Mouse (Mus musculus): ENCODE results near the gene Bpifc.

Bpifc gene

DNA sequence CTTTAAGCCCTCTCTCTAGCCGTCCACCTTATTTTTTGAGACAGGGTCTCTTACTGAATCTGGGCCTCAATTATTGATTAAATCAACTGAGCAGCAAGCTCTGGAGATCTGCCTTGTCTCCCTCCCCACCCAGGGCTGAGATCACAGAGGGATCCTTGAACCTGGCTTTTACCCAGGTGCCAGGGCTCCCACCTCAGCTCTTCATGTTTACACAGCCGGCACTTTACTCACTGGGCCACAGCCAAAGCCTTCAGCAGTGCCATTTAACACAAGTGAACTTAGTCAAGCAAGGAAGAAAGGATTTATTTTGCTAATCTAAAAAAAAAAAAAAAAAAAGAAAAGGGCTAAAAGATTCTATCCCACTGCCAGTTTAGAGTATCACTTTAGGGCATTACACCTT, 57.3 kb downstream of the Bpifc start:
- no peak for DNase-seq (ENCODE audit: low read depth in 2 of 2, low spot score in 2 of 2)

DNA sequence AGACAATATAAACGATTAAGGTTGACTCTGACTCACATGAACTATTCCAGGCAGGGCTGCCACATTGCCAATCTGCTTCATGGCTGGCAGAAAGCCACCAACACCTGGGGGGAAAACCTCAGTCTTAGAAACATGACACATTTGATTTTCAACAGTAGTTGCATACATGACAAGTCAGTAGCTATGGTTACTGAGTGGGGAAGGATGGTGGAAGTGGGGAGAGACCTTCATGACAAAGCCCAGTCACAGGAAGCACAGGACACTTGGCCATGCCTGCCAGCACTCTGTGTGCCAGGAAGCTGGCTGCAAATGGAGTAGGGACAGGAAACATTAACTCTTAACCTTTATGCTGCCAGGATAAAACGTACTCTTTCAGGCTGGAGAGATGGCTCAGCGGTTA, 58.3 kb downstream of the Bpifc start:
- no peak for DNase-seq (ENCODE audit: low read depth in 2 of 2, low spot score in 2 of 2)

DNA sequence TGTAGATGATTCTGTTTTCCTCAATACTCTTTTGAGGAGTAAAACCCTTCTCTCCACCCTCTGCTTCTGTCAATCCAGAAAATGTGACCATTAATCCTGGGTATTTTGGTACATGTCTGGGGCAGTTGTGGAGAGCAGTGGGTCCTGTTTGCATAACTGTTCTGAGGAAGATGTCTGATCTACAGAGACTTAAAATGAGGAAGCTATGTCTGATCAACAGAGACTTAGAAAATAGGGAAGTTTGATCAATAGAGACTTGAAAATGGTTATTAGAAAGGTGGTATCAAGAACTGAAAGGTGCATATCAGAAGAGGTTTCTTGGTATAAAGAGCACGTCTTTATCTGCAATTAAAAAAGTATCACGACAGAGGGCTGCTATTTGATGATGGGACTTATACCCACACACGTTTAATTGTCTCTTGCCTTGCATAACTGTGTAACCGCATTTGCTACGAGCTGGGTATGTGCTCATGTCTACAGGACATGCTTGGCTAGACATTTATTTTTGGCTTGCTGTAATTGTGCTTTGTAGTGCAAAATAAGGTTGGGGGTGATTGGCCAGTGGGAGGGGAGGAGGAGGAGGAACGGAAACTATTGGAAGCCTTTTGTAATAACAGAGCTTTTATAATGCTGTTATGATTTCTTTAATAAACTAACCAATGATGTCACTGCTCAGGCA, 59.8 kb downstream of the Bpifc start:
- DNase-seq (ENCODE audit: low read depth in 2 of 2, low spot score in 2 of 2): no peak

DNA sequence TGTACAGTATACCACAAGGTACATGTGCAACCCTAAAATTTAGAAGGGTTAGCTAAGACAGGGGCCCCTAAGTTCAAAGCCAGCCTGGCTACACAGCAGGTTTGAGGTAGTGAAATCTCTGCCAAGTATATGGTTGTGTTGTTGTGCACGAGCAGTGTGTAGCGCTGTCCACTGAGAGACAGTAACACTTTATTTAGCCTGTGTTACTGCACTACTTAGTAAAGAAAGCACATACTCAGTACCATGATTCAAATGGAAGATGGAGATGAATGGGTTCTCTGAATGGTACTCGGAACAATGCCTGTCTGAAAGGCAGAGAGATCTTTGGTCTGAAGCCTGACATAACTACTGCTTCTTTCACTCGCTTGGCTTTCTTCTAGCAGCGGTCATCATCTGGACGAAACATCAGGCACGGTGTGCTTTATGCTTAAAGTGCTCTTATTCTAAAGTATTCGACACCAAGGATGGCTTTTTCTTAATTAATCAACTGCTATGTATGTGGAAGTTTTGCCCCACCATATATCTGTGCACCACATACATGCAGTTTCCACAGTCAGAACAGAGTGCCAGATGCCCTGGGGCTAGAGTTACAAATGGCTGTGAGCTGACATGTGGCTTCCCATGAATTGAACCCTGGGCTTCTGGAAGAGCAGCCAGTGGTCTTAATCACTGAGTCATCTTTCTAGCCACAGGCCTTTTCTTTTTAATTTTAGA, 63.1 kb downstream of the Bpifc start:
- DNase-seq (ENCODE audit: low read depth in 2 of 2, low spot score in 2 of 2): no peak

DNA sequence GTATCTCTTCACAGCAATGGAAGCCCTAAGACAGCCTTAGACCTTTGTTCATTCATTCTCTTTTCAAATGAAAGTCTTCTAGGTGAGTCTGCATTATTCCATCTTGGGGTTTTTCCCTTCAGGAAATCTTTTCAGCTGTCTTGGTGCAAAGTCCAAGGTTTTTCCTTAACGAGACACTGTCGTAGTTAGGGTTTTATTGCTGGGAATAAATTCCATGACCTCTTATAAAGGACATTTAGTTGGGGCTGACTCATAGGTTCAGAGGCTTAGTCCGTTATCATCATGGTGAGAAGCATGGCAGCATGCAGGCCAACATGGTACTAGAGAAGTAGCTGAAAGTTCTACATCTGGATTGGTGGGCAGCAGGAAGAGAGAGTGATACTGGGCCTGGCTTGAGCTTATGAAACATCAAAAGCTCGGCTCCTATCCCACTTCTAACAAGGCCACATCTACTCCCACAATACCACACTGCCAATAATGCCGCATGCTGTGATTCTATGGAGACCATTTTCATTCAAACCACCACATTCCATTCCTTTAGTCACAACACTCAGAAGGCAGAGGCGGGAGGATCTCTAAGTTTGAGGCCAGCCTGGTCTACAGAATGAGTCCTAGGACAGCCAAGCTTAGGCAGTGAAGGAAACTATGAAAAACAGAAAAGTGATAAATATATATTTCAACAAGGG, 75.3 kb downstream of the Bpifc start:
- DNase-seq (ENCODE audit: low read depth in 2 of 2, low spot score in 2 of 2): no peak

DNA sequence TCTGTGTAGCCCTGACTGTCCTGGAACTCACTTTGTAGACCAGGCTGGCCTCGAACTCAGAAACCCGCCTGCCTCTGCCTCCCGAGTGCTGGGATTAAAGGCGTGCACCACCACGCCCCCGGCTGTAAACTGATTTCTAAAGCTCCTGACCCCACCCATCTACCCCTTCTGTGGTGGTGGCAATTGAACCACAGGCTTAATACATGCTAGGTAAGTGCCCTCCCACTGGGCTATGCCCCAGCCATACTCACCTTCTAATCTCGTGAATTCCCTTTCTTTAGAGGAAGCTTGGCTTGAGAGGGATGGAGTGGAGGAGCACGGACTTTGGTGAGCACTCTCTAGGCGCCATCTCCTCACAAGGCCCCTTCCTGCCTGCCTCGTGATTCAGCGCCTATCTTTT, 81.7 kb downstream of the Bpifc start:
- DNase-seq (ENCODE audit: low read depth in 2 of 2, low spot score in 2 of 2): no peak

DNA sequence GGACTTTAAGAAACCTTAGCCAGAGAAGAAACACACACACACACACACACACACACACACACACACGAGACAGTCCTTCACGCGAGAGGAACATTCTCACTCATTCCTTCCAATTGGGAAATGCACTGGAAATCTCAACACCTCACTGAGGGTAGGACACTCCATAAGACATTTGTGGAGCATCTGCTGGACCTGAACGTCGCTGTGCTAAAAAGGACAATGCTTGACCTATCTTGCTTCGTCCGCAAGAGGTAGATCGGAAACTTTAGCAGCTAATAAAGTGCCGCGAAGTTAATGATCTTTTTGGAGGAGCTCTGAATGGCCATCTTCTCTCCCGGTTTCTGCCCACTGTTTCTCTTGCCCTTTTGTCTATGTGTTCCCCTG, 82.5 kb downstream of the Bpifc start:
- no peak for DNase-seq (ENCODE audit: low read depth in 2 of 2, low spot score in 2 of 2)

DNA sequence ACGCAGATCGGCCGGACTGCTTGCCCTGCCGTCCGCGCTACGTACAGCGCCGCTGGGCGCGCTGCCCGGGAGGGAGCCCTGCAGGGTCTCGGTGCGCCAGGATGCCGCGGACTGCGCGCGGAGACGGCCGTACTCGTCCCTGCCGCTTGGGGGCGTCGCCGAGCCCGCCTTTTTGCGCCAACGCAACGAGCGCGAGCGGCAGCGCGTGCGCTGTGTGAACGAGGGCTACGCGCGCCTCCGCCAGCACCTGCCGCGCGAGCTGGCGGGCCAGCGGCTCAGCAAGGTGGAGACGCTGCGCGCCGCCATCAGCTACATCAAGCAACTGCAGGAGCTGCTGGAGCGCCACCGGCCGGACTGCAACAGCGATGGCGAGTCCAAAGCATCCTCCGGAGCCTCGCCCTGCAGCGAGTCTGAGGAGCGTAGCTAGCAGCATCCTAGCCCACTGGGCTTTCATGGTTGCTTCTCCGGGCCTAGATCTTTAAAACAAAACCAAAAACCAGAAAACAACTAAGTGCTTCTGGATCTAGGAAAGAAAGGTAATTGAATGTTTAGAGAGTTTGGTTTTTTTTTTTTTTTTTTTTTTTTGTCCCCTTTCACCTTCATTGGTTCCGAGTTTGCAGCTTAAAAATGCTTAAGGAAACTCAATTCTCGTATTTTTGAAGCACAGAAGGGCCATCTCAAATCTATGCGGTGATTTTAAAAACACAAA, 83.0 kb downstream of the Bpifc start:
- peak; percentile 76 to 82 for DNase-seq (ENCODE audit: low read depth in 2 of 2, low spot score in 2 of 2)

DNA sequence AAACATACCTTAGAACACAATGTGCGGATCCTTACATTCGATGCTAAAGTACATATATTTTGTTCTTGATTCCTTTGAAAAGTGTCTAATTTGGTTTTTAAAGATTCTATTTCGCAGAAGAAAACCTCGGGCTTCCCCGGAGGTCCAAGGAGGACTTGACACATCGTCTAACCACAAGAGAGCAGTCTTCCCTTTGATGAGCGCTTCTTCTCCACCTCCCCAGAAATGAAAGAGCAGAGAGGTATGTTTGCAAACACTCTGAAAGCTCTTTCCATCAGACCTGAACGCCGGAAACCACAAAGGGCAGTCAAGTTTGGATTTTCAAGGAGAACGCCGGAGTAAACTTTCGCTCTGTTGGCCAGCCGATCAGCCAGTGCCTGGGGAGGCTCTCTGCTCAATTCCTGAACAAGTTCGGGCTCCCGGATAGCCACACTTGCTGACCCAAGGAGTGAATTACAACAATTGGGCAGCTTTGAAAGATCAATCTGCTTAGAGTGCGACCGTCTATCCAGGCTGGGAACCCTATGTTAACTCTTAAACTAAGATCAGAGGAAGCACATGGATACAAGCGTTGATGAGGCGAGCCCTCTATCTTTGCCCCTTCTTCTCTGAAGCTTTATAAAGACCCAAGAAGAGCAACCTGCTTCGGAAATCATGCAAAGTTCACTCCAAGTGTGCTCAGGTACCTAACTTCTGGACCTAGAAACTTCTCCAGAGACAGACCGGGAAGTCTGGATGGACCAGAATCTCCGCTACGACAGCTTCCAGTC, 83.8 kb downstream of the Bpifc start, which contains the start of gene Ascl4:
Ascl4 (plus strand) TSS at position 6 of the 770 bp plus-strand sequence.
- DNase-seq (ENCODE audit: low read depth in 2 of 2, low spot score in 2 of 2): peak; percentile 13 to 14

DNA sequence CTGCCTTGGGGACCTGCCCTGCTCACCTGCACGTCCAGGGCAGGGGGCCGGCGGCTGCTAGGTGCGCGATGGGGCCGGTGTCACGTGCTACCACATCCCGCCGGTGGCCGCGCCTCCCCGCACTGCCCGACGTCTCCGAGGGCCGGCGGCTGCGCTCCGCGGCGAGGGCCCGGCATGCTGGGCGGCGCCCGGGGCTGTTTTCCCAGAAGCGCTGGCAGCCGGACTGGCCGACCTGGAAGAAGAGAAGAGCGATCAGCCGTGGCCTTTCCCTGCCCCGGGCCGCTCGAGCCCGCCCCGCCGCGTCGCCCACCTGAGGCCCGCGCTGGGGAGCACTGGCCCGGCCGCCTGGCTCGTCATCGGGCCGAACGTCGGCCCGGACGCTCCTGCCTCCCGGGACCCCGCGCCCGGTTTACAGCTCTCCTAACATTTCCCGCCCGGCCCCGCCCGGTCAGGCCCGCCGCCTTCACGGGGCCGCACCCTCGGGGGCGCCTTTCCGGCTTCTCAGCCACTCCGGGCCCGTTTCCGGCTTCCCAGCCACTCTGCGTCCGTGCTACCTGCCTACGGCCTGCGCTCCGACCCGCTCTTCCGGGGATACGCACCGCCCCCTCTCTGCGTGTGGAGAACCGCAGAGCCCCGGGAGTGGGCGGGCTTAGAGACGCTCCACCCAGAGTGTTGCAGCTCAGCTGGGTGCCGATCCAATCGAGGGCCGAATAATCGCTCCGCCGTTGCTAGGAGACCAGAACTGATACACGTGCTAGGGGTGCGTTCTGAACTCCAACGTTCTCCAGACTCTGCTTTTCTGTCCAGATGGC, 95.0 kb downstream of the Bpifc start, which contains the start of gene Prdm4:
Prdm4 (minus strand) TSS at position 645 of the 812 bp plus-strand sequence.
- peak; percentile 94 to 96 for DNase-seq (ENCODE audit: low read depth in 2 of 2, low spot score in 2 of 2)
